Mouse (Mus musculus): ENCODE measurements around the gene Klf1. TPM values are rescaled to one million over a fixed set of nuclear protein-coding genes. Genes with fewer than 3 reads are reported as not detected.
"Not testable (repeated sequence)": the region's sequence is repeated elsewhere in the genome, so short reads cannot be mapped to it uniquely, and the experiment has no call there.

Gene Klf1
- total RNA-seq, 1 experiment from 2014 or later: not detected

DNA sequence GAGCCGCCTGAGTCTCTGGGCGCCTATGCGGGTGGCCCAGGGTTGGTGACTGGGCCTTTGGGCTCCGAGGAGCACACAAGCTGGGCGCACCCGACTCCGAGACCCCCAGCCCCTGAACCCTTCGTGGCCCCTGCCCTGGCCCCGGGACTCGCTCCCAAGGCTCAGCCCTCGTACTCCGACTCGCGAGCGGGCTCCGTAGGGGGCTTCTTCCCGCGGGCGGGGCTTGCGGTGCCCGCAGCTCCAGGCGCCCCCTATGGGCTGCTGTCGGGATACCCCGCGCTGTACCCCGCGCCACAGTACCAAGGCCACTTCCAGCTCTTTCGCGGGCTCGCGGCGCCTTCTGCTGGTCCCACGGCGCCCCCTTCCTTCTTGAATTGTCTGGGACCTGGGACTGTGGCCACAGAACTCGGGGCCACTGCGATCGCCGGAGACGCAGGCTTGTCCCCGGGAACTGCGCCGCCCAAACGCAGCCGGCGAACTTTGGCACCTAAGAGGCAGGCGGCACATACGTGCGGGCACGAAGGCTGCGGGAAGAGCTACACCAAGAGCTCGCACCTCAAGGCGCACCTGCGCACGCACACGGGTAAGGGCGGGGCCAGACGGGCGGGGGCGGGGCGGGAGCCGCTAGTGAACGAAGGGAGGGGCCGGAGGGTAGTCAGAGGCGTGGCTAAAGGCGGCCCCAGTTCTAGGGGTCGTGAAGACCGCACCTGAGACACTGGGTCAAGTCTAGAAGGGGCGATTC is 1.4 kb downstream of the Klf1 start:
- ATAC-seq (ENCODE audit: extremely low read depth, insufficient number of reproducible peaks, low FRiP score, poor library complexity, severe bottlenecking): peak; percentile 77

DNA sequence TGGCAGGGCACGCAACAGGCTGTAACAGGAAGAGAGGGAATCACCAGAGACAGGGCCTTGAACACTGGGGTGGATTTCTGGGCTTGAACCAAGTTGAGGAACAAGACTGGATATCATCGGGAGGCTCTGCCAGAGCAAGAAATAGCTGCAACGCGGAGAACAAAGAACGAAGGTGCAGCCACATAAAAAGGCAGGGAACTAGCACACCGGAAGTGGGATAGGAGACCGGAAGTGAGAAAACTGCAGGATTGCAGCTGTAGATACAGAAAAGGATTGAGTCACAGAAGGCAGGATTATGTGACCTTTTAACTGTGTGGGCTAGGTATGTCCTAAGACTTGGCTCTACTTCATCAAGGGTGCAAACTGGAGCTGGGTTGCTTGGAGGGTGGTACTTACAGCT is 2.6 kb downstream of the Klf1 start:
- no peak for ATAC-seq (ENCODE audit: extremely low read depth, insufficient number of reproducible peaks, low FRiP score, poor library complexity, severe bottlenecking)

GRCm38 (mm10) chr8:84907037-84907436 is 5.3 kb downstream of the Klf1 start:
- no peak for ATAC-seq (ENCODE audit: extremely low read depth, insufficient number of reproducible peaks, low FRiP score, poor library complexity, severe bottlenecking)

- ATAC-seq (ENCODE audit: extremely low read depth, insufficient number of reproducible peaks, low FRiP score, poor library complexity, severe bottlenecking): no peak
Measured at GRCm38 (mm10) chr8:84907493-84907892, 5.8 kb downstream of the Klf1 start.

DNA sequence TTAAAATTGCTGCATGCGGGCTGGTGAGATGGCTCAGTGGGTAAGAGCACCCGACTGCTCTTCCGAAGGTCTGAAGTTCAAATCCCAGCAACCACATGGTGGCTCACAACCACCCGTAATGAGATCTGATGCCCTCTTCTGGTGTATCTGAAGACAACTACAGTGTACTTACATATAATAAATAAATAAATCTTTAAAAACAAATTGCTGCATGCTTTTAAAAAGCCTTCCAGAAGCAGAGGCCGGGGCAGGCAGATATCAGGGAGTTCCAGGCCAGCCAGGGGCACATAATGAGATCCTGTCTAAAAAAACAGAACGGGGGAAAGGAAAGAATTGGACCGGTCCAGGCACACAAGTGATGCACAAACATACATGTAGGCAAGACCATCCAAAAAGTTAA is 6.3 kb downstream of the Klf1 start:
- ATAC-seq (ENCODE audit: extremely low read depth, insufficient number of reproducible peaks, low FRiP score, poor library complexity, severe bottlenecking): not testable (repeated sequence)

- ATAC-seq (ENCODE audit: extremely low read depth, insufficient number of reproducible peaks, low FRiP score, poor library complexity, severe bottlenecking): peak; percentile 82
Measured at GRCm38 (mm10) chr8:84908421-84909161, 6.9 kb downstream of the Klf1 start, which contains the start of gene Dnase2a. Gene Dnase2a (plus strand): TSS chr8:84908560.

GRCm38 (mm10) chr8:84909162-84909767 is 7.5 kb downstream of the Klf1 start:
- ATAC-seq (ENCODE audit: extremely low read depth, insufficient number of reproducible peaks, low FRiP score, poor library complexity, severe bottlenecking): no peak

DNA sequence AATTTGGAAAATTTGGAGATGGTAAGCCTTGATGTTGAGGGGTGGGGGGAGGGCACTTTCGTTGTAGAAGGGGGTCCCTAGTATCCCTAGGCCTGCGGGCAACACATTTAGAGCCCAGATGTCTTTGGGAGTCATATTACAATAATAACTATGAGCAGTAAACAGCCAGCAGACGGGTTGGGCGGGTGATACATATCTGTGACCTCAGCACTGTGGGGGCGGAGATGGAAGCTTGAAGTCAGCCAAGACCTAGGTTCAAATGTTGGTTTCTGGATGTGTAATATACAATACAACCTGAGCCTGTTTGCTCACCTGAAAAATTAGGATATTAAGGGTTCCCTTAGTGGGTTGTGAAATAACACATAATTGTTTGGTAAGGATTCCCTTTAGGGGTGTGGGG is 8.2 kb downstream of the Klf1 start:
- ATAC-seq (ENCODE audit: extremely low read depth, insufficient number of reproducible peaks, low FRiP score, poor library complexity, severe bottlenecking): no peak

DNA sequence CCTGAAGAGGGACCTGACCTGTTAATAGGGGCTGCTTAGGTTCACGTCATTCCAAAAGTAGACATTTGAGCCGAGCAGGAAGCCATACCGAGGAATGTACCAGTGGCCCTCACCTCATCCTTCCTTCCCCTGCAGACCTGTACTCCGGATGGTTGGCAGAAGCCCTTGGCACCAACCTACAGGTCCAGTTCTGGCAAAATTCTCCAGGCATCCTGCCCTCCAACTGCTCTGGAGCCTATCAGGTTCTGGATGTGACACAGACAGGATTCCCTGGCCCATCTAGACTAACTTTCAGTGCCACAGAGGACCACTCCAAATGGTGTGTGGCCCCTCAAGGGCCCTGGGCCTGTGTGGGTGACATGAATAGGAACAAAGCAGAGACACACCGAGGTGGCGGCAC is 8.8 kb downstream of the Klf1 start:
- no peak for ATAC-seq (ENCODE audit: extremely low read depth, insufficient number of reproducible peaks, low FRiP score, poor library complexity, severe bottlenecking)

DNA sequence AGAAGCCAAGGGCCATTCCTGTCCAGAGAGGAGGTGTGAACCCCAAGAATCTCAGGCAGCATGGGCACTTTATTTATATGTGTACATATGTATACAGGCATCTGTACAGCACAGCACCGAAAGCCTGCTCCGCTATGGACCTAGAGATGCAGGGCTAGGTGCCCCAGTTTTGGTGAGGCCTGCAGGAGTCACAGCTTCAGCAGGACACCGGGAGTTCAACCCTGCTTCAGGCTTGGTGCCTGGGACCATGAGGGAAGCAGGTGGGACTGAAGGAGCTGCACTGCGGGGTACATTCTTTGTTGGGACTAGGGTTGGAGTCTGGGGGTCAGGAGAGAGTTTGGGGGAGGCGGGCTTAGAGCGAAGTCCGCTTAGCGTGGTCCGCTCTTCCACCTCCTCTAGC is 10.1 kb downstream of the Klf1 start:
- ATAC-seq (ENCODE audit: extremely low read depth, insufficient number of reproducible peaks, low FRiP score, poor library complexity, severe bottlenecking): no peak

DNA sequence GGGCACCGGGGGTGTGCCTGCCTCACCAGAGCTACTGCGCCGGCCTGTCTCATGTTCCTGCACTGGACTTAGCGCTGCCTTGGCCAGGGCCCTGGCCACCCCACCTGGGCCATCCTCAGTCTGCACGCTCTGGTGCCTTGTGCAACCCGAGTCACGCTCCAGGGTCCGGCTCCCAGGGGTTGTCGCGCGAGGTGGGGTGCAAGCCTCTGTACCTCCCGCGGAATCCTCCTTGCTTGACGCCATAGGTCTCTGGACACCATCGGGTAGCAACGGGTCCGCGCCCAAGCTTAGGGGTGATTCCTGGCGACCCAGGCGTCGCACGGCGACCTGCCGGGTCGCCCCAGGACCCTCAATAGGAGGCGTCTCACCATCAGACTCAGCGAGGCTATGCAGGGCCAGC is 10.7 kb downstream of the Klf1 start:
- no peak for ATAC-seq (ENCODE audit: extremely low read depth, insufficient number of reproducible peaks, low FRiP score, poor library complexity, severe bottlenecking)

GRCm38 (mm10) chr8:84912895-84913501 is 11.3 kb downstream of the Klf1 start:
- ATAC-seq (ENCODE audit: extremely low read depth, insufficient number of reproducible peaks, low FRiP score, poor library complexity, severe bottlenecking): peak; percentile 62

GRCm38 (mm10) chr8:84913502-84913900 is 11.8 kb downstream of the Klf1 start:
- ATAC-seq (ENCODE audit: extremely low read depth, insufficient number of reproducible peaks, low FRiP score, poor library complexity, severe bottlenecking): no peak

GRCm38 (mm10) chr8:84913960-84914359 is 12.2 kb downstream of the Klf1 start:
- peak; percentile 25; the same call in 1 of the 2 replicates for ATAC-seq (ENCODE audit: extremely low read depth, insufficient number of reproducible peaks, low FRiP score, poor library complexity, severe bottlenecking)

GRCm38 (mm10) chr8:84915269-84915668 is 13.5 kb downstream of the Klf1 start:
- ATAC-seq (ENCODE audit: extremely low read depth, insufficient number of reproducible peaks, low FRiP score, poor library complexity, severe bottlenecking): no peak

DNA sequence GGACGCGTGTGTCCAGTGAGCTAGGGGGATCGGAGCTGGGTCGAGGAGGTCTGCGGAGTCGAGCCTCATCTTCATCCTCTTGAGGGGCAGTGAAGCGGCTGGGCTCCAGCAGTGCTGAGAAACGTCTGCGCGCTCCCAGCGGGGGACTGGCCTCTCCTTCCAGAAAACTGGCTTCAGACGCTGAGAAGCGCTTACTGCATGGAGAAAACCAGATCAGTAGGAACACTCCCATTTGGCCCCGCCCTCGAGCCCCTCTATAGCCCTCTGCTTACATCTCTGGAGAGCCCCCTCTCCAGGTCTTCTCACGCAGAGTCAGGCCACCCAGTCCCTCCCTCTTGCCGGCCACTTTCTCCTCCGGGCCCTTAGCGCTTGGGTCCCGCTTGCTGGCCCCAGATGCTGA is 16.1 kb downstream of the Klf1 start:
- ATAC-seq (ENCODE audit: extremely low read depth, insufficient number of reproducible peaks, low FRiP score, poor library complexity, severe bottlenecking): no peak

DNA sequence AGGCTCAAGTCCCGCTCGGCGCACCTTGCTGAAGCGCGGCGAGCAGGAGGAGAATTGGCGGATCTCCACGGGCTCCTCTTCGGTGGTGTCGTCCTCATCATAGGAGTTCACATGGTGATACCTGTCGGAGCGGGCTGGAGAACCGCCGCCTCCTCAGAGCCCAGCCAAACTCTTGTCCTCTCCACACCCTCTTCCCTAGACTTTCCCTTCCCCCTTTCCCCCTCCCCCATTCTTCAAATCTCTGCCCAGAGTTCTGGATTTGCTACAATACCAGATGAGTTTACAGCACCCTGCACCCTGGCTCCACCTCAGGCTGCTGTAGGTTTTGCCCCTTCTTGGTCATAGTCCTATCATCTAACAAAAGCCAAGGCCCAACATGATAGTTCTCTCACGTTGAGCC is 16.9 kb downstream of the Klf1 start:
- no peak for ATAC-seq (ENCODE audit: extremely low read depth, insufficient number of reproducible peaks, low FRiP score, poor library complexity, severe bottlenecking)

GRCm38 (mm10) chr8:84921596-84921995 is 19.9 kb downstream of the Klf1 start:
- no peak for ATAC-seq (ENCODE audit: extremely low read depth, insufficient number of reproducible peaks, low FRiP score, poor library complexity, severe bottlenecking)

- no peak for ATAC-seq (ENCODE audit: extremely low read depth, insufficient number of reproducible peaks, low FRiP score, poor library complexity, severe bottlenecking)
Measured at GRCm38 (mm10) chr8:84925557-84925956, 23.8 kb downstream of the Klf1 start.

GRCm38 (mm10) chr8:84927513-84927912 is 25.8 kb downstream of the Klf1 start:
- ATAC-seq (ENCODE audit: extremely low read depth, insufficient number of reproducible peaks, low FRiP score, poor library complexity, severe bottlenecking): no peak

Data from neutrophil, adult 5-6 weeks (primary cell).